Mouse (Mus musculus) hindbrain, embryonic 11.5 days (tissue): ENCODE data around the gene Sytl4. TPM values are rescaled to one million over a fixed set of nuclear protein-coding genes. Genes with fewer than 3 reads are reported as not detected.
A peak's percentile ranks its signal among the peaks of the same experiment; 100 is the strongest.

Experiments
- ATAC-seq: fragments of 200-750 bp; cut with Nextera tagmentation; 2 replicates; pipeline ENCODE4 v1.8.0; 2017; ENCODE audit warnings: mild to moderate bottlenecking, moderate TSS enrichment, moderate library complexity; ENCODE audit not compliant: low FRiP score
- DNase-seq: peaks from one replicate; pipeline ENCODE4 v3.0.0-alpha.2; 2015; ENCODE audit warnings: low spot score
- H3K27ac ChIP-seq: fragments of 300-500 bp; sonication (generic); 2 replicates; pipeline ENCODE4 v1.5.1; 2014; ENCODE audit warnings: mild to moderate bottlenecking, low read depth, low read length
- H3K27me3 ChIP-seq: fragments of 300-500 bp; sonication (generic); 2 replicates; pipeline ENCODE4 v1.6.1; 2014; ENCODE audit warnings: mild to moderate bottlenecking, low read length, moderate library complexity, mixed read lengths; ENCODE audit not compliant: control insufficient read depth, insufficient read depth
- H3K36me3 ChIP-seq: fragments of 300-500 bp; sonication (generic); 2 replicates; pipeline ENCODE4 v1.6.1; 2014; ENCODE audit warnings: mild to moderate bottlenecking, low read length, moderate library complexity, mixed read lengths; ENCODE audit not compliant: control insufficient read depth, insufficient read depth
- H3K4me1 ChIP-seq: fragments of 300-500 bp; sonication (generic); replicated peaks from 2 replicates; pipeline ENCODE4 v1.6.1; 2014; ENCODE audit warnings: low read length, mixed read lengths; ENCODE audit not compliant: control insufficient read depth, insufficient read depth
- H3K4me2 ChIP-seq: fragments of 300-500 bp; sonication (generic); replicated peaks from 2 replicates; pipeline ENCODE4 v1.6.1; 2014; ENCODE audit warnings: mild to moderate bottlenecking, low read depth, low read length
- H3K4me3 ChIP-seq: fragments of 300-500 bp; sonication (generic); 2 replicates; pipeline ENCODE4 v1.5.1; 2014; ENCODE audit warnings: low read depth, low read length
- H3K9ac ChIP-seq: fragments of 300-500 bp; sonication (generic); 2 replicates; pipeline ENCODE4 v1.6.1; 2014; ENCODE audit warnings: low read depth, low read length
- H3K9me3 ChIP-seq: fragments of 300-500 bp; sonication (generic); 2 replicates; pipeline ENCODE4 v1.6.1; 2016; ENCODE audit warnings: low read length; ENCODE audit not compliant: control insufficient read depth
- WGBS: fragments of 180-500 bp; shearing (Covaris S2); extraction: QIAGEN DNeasy Blood & Tissue Kit; methylation state at CpG from one replicate; pipeline ENCODE4 v1.1.7; 2014; 5-methylcytosine and 5-hydroxymethylcytosine counted together
- polyA plus RNA-seq: library from polyadenylated mRNA; unstranded; fragments of >200 nt; fragmentation: Nextera tagmentation; extraction: Ambion mirVana; gene quantifications from 2 replicates; pipeline ENCODE4 v1.2.1, GENCODE M21; 2014

The Sytl4 gene
- polyA plus RNA-seq: 1.8 and 2.5 TPM in 2 replicates

- no peaks in the 10 kb centered on the region for H3K4me1 ChIP-seq
- no peaks in the 10 kb centered on the region for H3K36me3 ChIP-seq
- H3K4me2 ChIP-seq: peak within 1 kb of the TSS; percentile 53
- peak within 1 kb of the TSS; percentile 37 for H3K4me3 ChIP-seq
- ATAC-seq (peak; percentile 63; the same call in 1 of the 2 replicates), DNase-seq (peak; percentile 36)
- H3K27ac ChIP-seq: no peak within 1 kb of the TSS
- H3K27me3 ChIP-seq: no peaks in the 10 kb centered on the region
- H3K9ac ChIP-seq: no peak within 1 kb of the TSS
- no peaks in the 10 kb centered on the region for H3K9me3 ChIP-seq
- WGBS: 26% methylated on average over 24 of the region's 29 CpGs
Observed at GRCm38 (mm10) chrX:133981231-133982002, at the start of gene Sytl4. Sytl4 (minus strand) TSS chrX:133981812.

- Histone ChIP-seq H3K27ac (no peak overlapping the region), H3K9ac (no peak overlapping the region), H3K4me2 (no peak overlapping the region), H3K4me1 (no peaks in the 10 kb centered on the region), H3K36me3 (no peaks in the 10 kb centered on the region), H3K4me3 (no peak overlapping the region), H3K9me3 (no peaks in the 10 kb centered on the region), H3K27me3 (no peaks in the 10 kb centered on the region)
- ATAC-seq: no peak
- 47% methylated on average over 5 of the region's 5 CpGs for WGBS
- no peak for DNase-seq
Observed at GRCm38 (mm10) chrX:134020664-134021063, 39.1 kb upstream of the Sytl4 start.

GRCm38 (mm10) chrX:134019005-134019404, 37.4 kb upstream of the Sytl4 start:
- 16% methylated on average over 9 of the region's 9 CpGs for WGBS
- H3K27ac ChIP-seq: no peak overlapping the region
- H3K4me1 ChIP-seq: no peaks in the 10 kb centered on the region
- DNase-seq: peak; percentile 69
- H3K9me3 ChIP-seq: no peaks in the 10 kb centered on the region
- ATAC-seq: no peak
- no peaks in the 10 kb centered on the region for H3K36me3 ChIP-seq
- H3K4me3 ChIP-seq: no peak overlapping the region
- H3K4me2 ChIP-seq: no peak overlapping the region
- no peaks in the 10 kb centered on the region for H3K27me3 ChIP-seq
- no peak overlapping the region for H3K9ac ChIP-seq

- Histone ChIP-seq H3K9me3 (no peaks in the 10 kb centered on the region), H3K36me3 (no peaks in the 10 kb centered on the region), H3K9ac (no peak overlapping the region), H3K27ac (no peak overlapping the region), H3K27me3 (no peaks in the 10 kb centered on the region), H3K4me2 (no peak overlapping the region), H3K4me1 (no peaks in the 10 kb centered on the region), H3K4me3 (no peak overlapping the region)
- DNase-seq: no peak
- 84% methylated on average over 3 of the region's 3 CpGs for WGBS
- no peak for ATAC-seq
Observed at GRCm38 (mm10) chrX:133995866-133996265, 14.3 kb upstream of the Sytl4 start.

- Histone ChIP-seq H3K27me3 (no peaks in the 10 kb centered on the region; the same call in 1 of the 2 replicates), H3K36me3 (no peaks in the 10 kb centered on the region), H3K27ac (no peak overlapping the region), H3K9ac (no peak overlapping the region), H3K4me1 (no peaks in the 10 kb centered on the region), H3K4me3 (no peak overlapping the region), H3K9me3 (no peaks in the 10 kb centered on the region), H3K4me2 (no peak overlapping the region)
- DNase-seq (no peak), ATAC-seq (no peak)
- WGBS: 72% methylated on average over 2 of the region's 2 CpGs
Observed at GRCm38 (mm10) chrX:133964615-133965014, 17.0 kb downstream of the Sytl4 start.

- DNase-seq: no peak
- no peaks in the 10 kb centered on the region for H3K9me3 ChIP-seq
- no peak for ATAC-seq
- no peaks in the 10 kb centered on the region for H3K4me1 ChIP-seq
- H3K27ac ChIP-seq: no peak overlapping the region
- H3K4me2 ChIP-seq: no peak overlapping the region
- H3K9ac ChIP-seq: no peak overlapping the region
- no peaks in the 10 kb centered on the region for H3K36me3 ChIP-seq
- no peaks in the 10 kb centered on the region; the same call in 1 of the 2 replicates for H3K27me3 ChIP-seq
- WGBS: 70% methylated on average over 2 of the region's 2 CpGs
- H3K4me3 ChIP-seq: no peak overlapping the region
Observed at GRCm38 (mm10) chrX:133960617-133961016, 21.0 kb downstream of the Sytl4 start.

- Histone ChIP-seq H3K9me3 (no peaks in the 10 kb centered on the region), H3K4me3 (no peak overlapping the region), H3K4me2 (no peak overlapping the region), H3K27me3 (no peaks in the 10 kb centered on the region; the same call in 1 of the 2 replicates), H3K9ac (no peak overlapping the region), H3K27ac (no peak overlapping the region), H3K36me3 (no peaks in the 10 kb centered on the region), H3K4me1 (no peaks in the 10 kb centered on the region)
- no peak for ATAC-seq
- 74% methylated on average over 7 of the region's 7 CpGs for whole genome bisulfite sequencing
- no peak for DNase-seq
Observed at GRCm38 (mm10) chrX:133954661-133955060, 27.0 kb downstream of the Sytl4 start.

- no peaks in the 10 kb centered on the region for H3K9me3 ChIP-seq
- no peak overlapping the region for H3K27ac ChIP-seq
- ATAC-seq (no peak), DNase-seq (peak; percentile 58)
- no peak overlapping the region for H3K4me3 ChIP-seq
- WGBS: 30% methylated on average over 3 of the region's 3 CpGs
- H3K27me3 ChIP-seq: no peaks in the 10 kb centered on the region; the same call in 1 of the 2 replicates
- no peaks in the 10 kb centered on the region for H3K36me3 ChIP-seq
- no peaks in the 10 kb centered on the region for H3K4me1 ChIP-seq
- H3K4me2 ChIP-seq: no peak overlapping the region
- H3K9ac ChIP-seq: no peak overlapping the region
Observed at GRCm38 (mm10) chrX:133947427-133947826, 34.2 kb downstream of the Sytl4 start.

- DNase-seq (no peak), ATAC-seq (no peak)
- Histone ChIP-seq H3K4me3 (no peak overlapping the region), H3K4me2 (no peak overlapping the region), H3K27me3 (no peaks in the 10 kb centered on the region), H3K9ac (no peak overlapping the region), H3K4me1 (no peaks in the 10 kb centered on the region), H3K27ac (no peak overlapping the region), H3K36me3 (no peaks in the 10 kb centered on the region), H3K9me3 (no peaks in the 10 kb centered on the region)
- WGBS: 86% methylated on average over 1 of the region's 1 CpGs
Observed at GRCm38 (mm10) chrX:133939561-133939960, 42.1 kb downstream of the Sytl4 start.
